Mouse (Mus musculus): ENCODE measurements at regions not wholly inside any gene's neighbourhood (a gene's known extent, or its start where the extent isn't known, plus 50 kb on each side); places are given as distances from the start of the nearest gene placed in this dataset.

DNA sequence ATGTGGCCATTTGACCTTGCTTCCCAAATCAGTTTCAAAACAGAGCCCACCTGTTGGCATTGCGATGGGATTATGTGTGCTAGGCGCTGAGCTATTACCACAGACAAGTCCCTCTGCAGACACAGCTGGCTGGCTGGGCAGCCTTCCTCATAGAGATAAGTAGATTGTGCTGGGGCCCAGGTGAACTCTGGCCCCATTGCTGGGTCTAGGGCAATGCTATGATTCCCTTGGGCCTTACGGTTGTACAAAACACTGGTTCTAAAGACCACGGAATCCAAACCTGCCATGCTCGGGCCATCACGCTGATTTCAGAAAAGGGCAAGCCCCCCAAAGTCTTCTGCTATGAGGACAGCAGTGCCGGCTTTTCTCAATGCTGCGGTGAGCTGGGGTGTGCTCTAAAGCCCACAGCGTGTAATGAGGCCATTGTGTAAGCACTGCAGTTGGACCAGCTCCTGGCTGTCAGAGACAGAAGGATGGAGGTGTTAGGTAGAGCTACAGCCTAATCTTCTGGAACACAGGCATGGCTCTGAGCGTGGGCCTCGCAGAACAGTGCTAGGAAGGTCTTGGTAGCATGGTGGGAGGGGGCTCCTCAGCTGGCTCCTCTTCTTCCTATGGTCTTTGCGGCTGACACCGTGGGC is 51.2 kb upstream of the Pitx1 start:
- H3K4me1 ChIP-seq (ENCODE audit: control insufficient read depth, insufficient read depth, low read length): no peaks in the 10 kb centered on the region
- no peaks in the 10 kb centered on the region for H3K27me3 ChIP-seq (ENCODE audit: control insufficient read depth, insufficient read depth, low read length)
- no peaks in the 10 kb centered on the region for H3K36me3 ChIP-seq (ENCODE audit: control insufficient read depth, insufficient read depth, low read length)
- no peak overlapping the region for H3K27ac ChIP-seq (ENCODE audit: control insufficient read depth, insufficient read depth, low read depth, low read length)
- TF ChIP-seq CTCF (IDR thresholded peaks at IDR 0.05; ENCODE audit: control insufficient read depth, insufficient read depth, insufficient replicate concordance, low read depth, low read length) (no peak), POLR2A (IDR thresholded peaks at IDR 0.05; ENCODE audit: control insufficient read depth, low read depth, low read length) (no peak)
- H3K4me3 ChIP-seq (ENCODE audit: control insufficient read depth, low read depth, low read length): no peak overlapping the region

All from testis, adult 2 months (tissue).